Mouse (Mus musculus): Measurements from ENCODE around the gene Slc25a4. TPM values are rescaled to one million over a fixed set of nuclear protein-coding genes. Genes with fewer than 3 reads are reported as not detected.

Gene Slc25a4
- polyA plus RNA-seq, 1 experiment from 2014 or later: 516 TPM

Small RNA genes lying within 50 kb of the gene (microRNA-seq; reads per million reads assigned to microRNA genes)
- not detected for gene Gm23812

Other genes with a start within 250 kb of the Slc25a4 start
- 2.3 and 3.8 TPM in 2 replicates for gene 1700029J07Rik, start 236.0 kb downstream of the Slc25a4 start, polyA plus RNA-seq (2014; fragmentation: Nextera tagmentation; extraction: Ambion mirVana)
- 77.6 and 78.3 TPM in 2 replicates for gene Ufsp2, start 235.8 kb downstream of the Slc25a4 start, polyA plus RNA-seq (2014; fragmentation: Nextera tagmentation; extraction: Ambion mirVana)
- gene Lrp2bp, start 212.0 kb downstream of the Slc25a4 start, polyA plus RNA-seq (2014; fragmentation: Nextera tagmentation; extraction: Ambion mirVana): 0.16 and 0.18 TPM in 2 replicates
- gene Ankrd37, start 205.6 kb downstream of the Slc25a4 start, polyA plus RNA-seq (2014; fragmentation: Nextera tagmentation; extraction: Ambion mirVana): 21.7 and 22.7 TPM in 2 replicates
- 19.8 and 21.0 TPM in 2 replicates for gene Cfap97, start 59.5 kb downstream of the Slc25a4 start, polyA plus RNA-seq (2014; fragmentation: Nextera tagmentation; extraction: Ambion mirVana)
- 11.1 and 11.2 TPM in 2 replicates for gene Snx25, start 59.1 kb downstream of the Slc25a4 start, polyA plus RNA-seq (2014; fragmentation: Nextera tagmentation; extraction: Ambion mirVana)
- gene Helt, start 83.4 kb upstream of the Slc25a4 start, polyA plus RNA-seq (2014; fragmentation: Nextera tagmentation; extraction: Ambion mirVana): not detected in 2 replicates

Measured in intestine, embryonic 14.5 days (tissue).